Mouse (Mus musculus) thymus, postnatal 25 days (tissue): ENCODE measurements at regions not wholly inside any gene's neighbourhood (a gene's known extent, or its start where the extent isn't known, plus 50 kb on each side); places are given as distances from the start of the nearest gene placed in this dataset.
A peak's percentile ranks its signal among the peaks of the same experiment; 100 is the strongest.
"Not testable (repeated sequence)": the region's sequence is repeated elsewhere in the genome, so short reads cannot be mapped to it uniquely, and the experiment has no call there.

Source experiments
- DNase-seq: peaks from one replicate; pipeline ENCODE4 v3.0.0; 2022

GRCm38 (mm10) chr6:117706006-117706405, 135.0 kb upstream of the Zfp637 start:
- DNase-seq, result no peak

GRCm38 (mm10) chr6:117709212-117709611, 131.8 kb upstream of the Zfp637 start:
- no peak for DNase-seq

- no peak for DNase-seq
Measured at GRCm38 (mm10) chr6:117715056-117715777, 125.8 kb upstream of the Zfp637 start.

GRCm38 (mm10) chr6:117716422-117716821, 124.6 kb upstream of the Zfp637 start:
- DNase-seq, result not testable (repeated sequence)

- not testable (repeated sequence) for DNase-seq
Measured at GRCm38 (mm10) chr6:117752338-117752737, 88.6 kb upstream of the Zfp637 start.

GRCm38 (mm10) chr6:117755682-117756081, 85.3 kb upstream of the Zfp637 start:
- DNase-seq, result not testable (repeated sequence)

GRCm38 (mm10) chr6:117756176-117756575, 84.8 kb upstream of the Zfp637 start:
- no peak for DNase-seq

- DNase-seq, result peak; percentile 12
Measured at GRCm38 (mm10) chr6:117758516-117758915, 82.5 kb upstream of the Zfp637 start.

- DNase-seq, result no peak
Measured at GRCm38 (mm10) chr6:117771506-117771905, 69.5 kb upstream of the Zfp637 start.

GRCm38 (mm10) chr6:117772396-117772795, 68.6 kb upstream of the Zfp637 start:
- DNase-seq, result no peak

- DNase-seq, result no peak
Measured at GRCm38 (mm10) chr6:117775304-117776050, 65.5 kb upstream of the Zfp637 start.

- DNase-seq, result no peak
Measured at GRCm38 (mm10) chr6:117778027-117778426, 63.0 kb upstream of the Zfp637 start.

GRCm38 (mm10) chr6:117778481-117778880, 62.5 kb upstream of the Zfp637 start:
- no peak for DNase-seq

- no peak for DNase-seq
Measured at GRCm38 (mm10) chr6:117779020-117779419, 62.0 kb upstream of the Zfp637 start.

- no peak for DNase-seq
Measured at GRCm38 (mm10) chr6:117788580-117789540, 52.1 kb upstream of the Zfp637 start.

GRCm38 (mm10) chr6:117790581-117790980, 50.4 kb upstream of the Zfp637 start:
- no peak for DNase-seq
